Mouse (Mus musculus): ENCODE data around the gene Polr2a. TPM values are rescaled to one million over a fixed set of nuclear protein-coding genes. Genes with fewer than 3 reads are reported as not detected.
A peak's percentile ranks its signal among the peaks of the same experiment; 100 is the strongest.

Polr2a gene
- polyA plus RNA-seq, 1 experiment from 2014 or later = 16.6 TPM

- Histone ChIP-seq H3K4me2 (no peak overlapping the region), H3K4me3 (no peak overlapping the region), H3K27ac (replicated peaks) (no peak overlapping the region), H3K9ac (no peak overlapping the region), H3K27me3 (no peaks in the 10 kb centered on the region), H3K9me3 (no peaks in the 10 kb centered on the region), H3K36me3 (0 out of 2 replicates have a peak, but pooled peaks cover 3% of the 10 kb centered on the region), H3K4me1 (replicated peaks) (no peaks in the 10 kb centered on the region)
- no peak for ATAC-seq (ENCODE audit: low FRiP score, low read depth)
- 68% methylated on average over 23 of the region's 23 CpGs for WGBS
These were observed 20.0 kb upstream of the Polr2a start for GRCm38 (mm10) chr11:69778258-69778982.

DNA sequence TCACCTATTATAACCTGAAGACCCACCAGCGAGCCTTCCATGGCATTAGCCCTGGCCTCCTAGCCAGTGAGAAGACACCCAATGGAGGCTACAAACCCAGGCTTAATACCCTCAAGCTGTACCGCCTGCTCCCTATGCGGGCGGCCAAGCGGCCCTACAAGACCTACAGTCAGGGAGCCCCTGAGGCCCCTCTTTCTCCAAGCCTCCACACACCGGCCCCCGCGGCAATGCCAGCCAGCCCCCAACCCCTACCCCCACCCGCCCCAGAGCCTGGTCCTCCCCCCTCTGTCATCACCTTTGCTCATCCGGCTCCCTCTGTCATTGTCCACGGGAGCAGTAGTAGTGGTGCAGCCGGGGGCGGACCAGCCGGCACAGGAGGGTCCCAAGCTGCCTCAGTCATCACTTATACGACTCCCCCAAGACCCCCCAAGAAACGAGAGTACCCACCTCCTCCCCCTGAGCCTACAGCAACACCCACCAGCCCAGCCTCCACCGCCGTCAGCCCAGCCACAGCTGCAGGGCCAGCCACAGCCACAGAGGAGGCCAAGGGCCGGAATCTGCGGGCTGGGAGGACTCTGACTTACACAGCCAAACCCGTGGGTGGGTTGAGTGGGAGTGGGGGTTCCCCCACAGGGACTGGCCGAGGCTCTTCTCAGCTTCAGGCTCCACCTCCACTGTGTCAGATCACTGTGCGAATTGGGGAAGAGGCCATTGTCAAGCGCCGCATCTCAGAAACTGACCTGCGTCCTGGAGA, 19.2 kb upstream of the Polr2a start:
- no peak for ATAC-seq (ENCODE audit: low FRiP score, low read depth)
- Histone ChIP-seq H3K4me3 (no peak overlapping the region), H3K4me1 (replicated peaks) (no peaks in the 10 kb centered on the region), H3K9me3 (no peaks in the 10 kb centered on the region), H3K4me2 (no peak overlapping the region), H3K36me3 (0 out of 2 replicates have a peak, but pooled peaks cover 3% of the 10 kb centered on the region), H3K9ac (no peak overlapping the region), H3K27me3 (no peaks in the 10 kb centered on the region), H3K27ac (replicated peaks) (no peak overlapping the region)
- 58% methylated on average over 25 of the region's 26 CpGs for WGBS

DNA sequence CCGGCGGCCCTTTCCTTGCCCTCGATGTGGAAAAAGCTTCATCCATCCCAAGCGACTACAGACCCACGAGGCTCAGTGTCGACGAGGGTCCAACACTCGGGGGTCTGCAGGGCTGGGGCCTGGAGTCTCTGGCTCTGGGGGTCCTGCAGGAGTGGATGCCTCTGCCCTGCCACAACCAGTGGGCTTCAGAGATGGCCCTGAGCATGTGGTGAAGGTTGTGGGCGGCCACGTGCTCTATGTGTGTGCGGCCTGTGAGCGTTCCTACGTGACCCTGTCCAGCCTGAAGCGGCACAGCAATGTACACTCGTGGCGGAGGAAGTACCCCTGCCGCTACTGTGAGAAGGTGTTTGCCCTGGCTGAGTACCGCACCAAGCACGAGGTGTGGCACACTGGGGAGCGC, 18.1 kb upstream of the Polr2a start:
- H3K4me1 ChIP-seq (replicated peaks) = no peaks in the 10 kb centered on the region
- H3K9ac ChIP-seq = no peak overlapping the region
- H3K9me3 ChIP-seq = no peaks in the 10 kb centered on the region
- no peak overlapping the region for H3K4me2 ChIP-seq
- no peak for ATAC-seq (ENCODE audit: low FRiP score, low read depth)
- no peaks in the 10 kb centered on the region for H3K27me3 ChIP-seq
- 0 out of 2 replicates have a peak, but pooled peaks cover 6% of the 10 kb centered on the region for H3K36me3 ChIP-seq
- H3K27ac ChIP-seq (replicated peaks) = no peak overlapping the region
- no peak overlapping the region for H3K4me3 ChIP-seq
- WGBS = 80% methylated on average over 20 of the region's 20 CpGs

- H3K4me1 ChIP-seq (replicated peaks) = no peaks in the 10 kb centered on the region
- no peak overlapping the region for H3K4me3 ChIP-seq
- WGBS = 51% methylated on average over 10 of the region's 10 CpGs
- H3K9ac ChIP-seq = no peak overlapping the region
- 0 out of 2 replicates have a peak, but pooled peaks cover 6% of the 10 kb centered on the region for H3K36me3 ChIP-seq
- no peak for ATAC-seq (ENCODE audit: low FRiP score, low read depth)
- no peak overlapping the region for H3K4me2 ChIP-seq
- no peaks in the 10 kb centered on the region for H3K27me3 ChIP-seq
- no peaks in the 10 kb centered on the region for H3K9me3 ChIP-seq
- H3K27ac ChIP-seq (replicated peaks) = no peak overlapping the region
These were observed 17.3 kb upstream of the Polr2a start for GRCm38 (mm10) chr11:69775716-69776115.

- no peak for ATAC-seq (ENCODE audit: low FRiP score, low read depth)
- no peaks in the 10 kb centered on the region for H3K27me3 ChIP-seq
- H3K4me3 ChIP-seq = no peak overlapping the region
- 0 out of 2 replicates have a peak, but pooled peaks cover 6% of the 10 kb centered on the region for H3K36me3 ChIP-seq
- no peak overlapping the region for H3K9ac ChIP-seq
- no peaks in the 10 kb centered on the region for H3K4me1 ChIP-seq (replicated peaks)
- WGBS = 56% methylated on average over 5 of the region's 5 CpGs
- no peak overlapping the region for H3K27ac ChIP-seq (replicated peaks)
- no peaks in the 10 kb centered on the region for H3K9me3 ChIP-seq
- H3K4me2 ChIP-seq = no peak overlapping the region
These were observed 16.5 kb upstream of the Polr2a start for GRCm38 (mm10) chr11:69774961-69775360.

DNA sequence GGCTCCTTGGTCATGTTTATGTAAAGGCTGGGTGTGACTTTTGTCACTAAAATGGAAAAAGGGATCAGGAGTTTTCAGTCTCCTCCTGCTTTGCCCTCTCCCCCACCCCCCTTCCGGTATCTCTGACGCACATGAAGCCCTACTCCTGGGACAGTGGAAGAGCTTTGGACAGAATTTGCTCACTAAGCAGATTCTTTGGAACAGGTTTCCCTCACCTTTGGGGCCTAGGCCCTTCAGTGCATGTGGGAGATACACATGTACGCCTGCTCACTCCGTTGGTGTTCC, 9.1 kb upstream of the Polr2a start:
- Histone ChIP-seq H3K9ac (no peak overlapping the region), H3K4me2 (peak overlapping the region; percentile 86), H3K36me3 (0 out of 2 replicates have a peak, but pooled peaks cover 3% of the 10 kb centered on the region), H3K4me3 (peak overlapping the region; percentile 94; the same call in 1 of the 2 replicates), H3K4me1 (replicated peaks) (peaks cover 24% of the 10 kb centered on the region), H3K27ac (replicated peaks) (0 out of 2 replicates have a peak overlapping the region, but pooled peaks have one; percentile 93), H3K27me3 (no peaks in the 10 kb centered on the region), H3K9me3 (no peaks in the 10 kb centered on the region)
- no peak for ATAC-seq (ENCODE audit: low FRiP score, low read depth)
- WGBS = 66% methylated on average over 4 of the region's 4 CpGs

GRCm38 (mm10) chr11:69766872-69767624, 8.6 kb upstream of the Polr2a start:
- Histone ChIP-seq H3K36me3 (0 out of 2 replicates have a peak, but pooled peaks cover 2% of the 10 kb centered on the region), H3K4me3 (peak overlapping the region; percentile 94), H3K9me3 (no peaks in the 10 kb centered on the region), H3K4me1 (replicated peaks) (peaks cover 24% of the 10 kb centered on the region), H3K27ac (replicated peaks) (peak overlapping the region; percentile 93; the same call in 1 of the 2 replicates), H3K4me2 (peak overlapping the region; percentile 86), H3K27me3 (no peaks in the 10 kb centered on the region), H3K9ac (peak overlapping the region; percentile 97)
- 58% methylated on average over 13 of the region's 13 CpGs for WGBS
- ATAC-seq (ENCODE audit: low FRiP score, low read depth) = no peak

DNA sequence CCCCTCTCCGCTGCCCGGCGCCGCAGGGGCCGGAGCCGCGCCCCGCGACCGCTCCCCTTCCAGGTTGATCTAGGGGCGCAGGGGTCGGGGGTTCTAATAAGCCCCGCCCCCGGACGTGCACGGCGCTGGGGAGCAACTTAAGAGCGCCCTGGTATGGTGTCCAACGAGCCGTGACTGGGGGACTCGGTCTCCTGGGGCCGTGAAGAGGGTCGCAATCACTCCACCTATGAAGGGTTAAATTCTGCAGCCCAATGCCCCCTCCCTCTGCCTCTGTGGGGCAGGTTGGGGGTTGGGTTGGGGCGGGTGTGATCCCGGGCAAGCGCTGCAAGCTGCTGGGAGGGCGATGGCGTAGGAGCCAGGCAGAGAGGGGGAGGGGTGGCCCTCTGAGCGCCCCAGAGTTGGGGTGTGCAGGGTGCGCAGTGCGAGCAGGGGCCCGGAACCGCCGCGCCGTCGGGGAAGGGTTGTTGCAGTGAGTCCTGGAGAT, 7.7 kb upstream of the Polr2a start:
- H3K9me3 ChIP-seq = no peaks in the 10 kb centered on the region
- ATAC-seq (ENCODE audit: low FRiP score, low read depth) = peak; percentile 88
- H3K4me1 ChIP-seq (replicated peaks) = peaks cover 24% of the 10 kb centered on the region
- H3K27ac ChIP-seq (replicated peaks) = peak overlapping the region; percentile 93
- H3K4me3 ChIP-seq = peak overlapping the region; percentile 94
- H3K36me3 ChIP-seq = no peaks in the 10 kb centered on the region
- peak overlapping the region; percentile 97 for H3K9ac ChIP-seq
- peak overlapping the region; percentile 86 for H3K4me2 ChIP-seq
- under 1% methylated on average over 31 of the region's 37 CpGs for WGBS
- no peaks in the 10 kb centered on the region for H3K27me3 ChIP-seq

DNA sequence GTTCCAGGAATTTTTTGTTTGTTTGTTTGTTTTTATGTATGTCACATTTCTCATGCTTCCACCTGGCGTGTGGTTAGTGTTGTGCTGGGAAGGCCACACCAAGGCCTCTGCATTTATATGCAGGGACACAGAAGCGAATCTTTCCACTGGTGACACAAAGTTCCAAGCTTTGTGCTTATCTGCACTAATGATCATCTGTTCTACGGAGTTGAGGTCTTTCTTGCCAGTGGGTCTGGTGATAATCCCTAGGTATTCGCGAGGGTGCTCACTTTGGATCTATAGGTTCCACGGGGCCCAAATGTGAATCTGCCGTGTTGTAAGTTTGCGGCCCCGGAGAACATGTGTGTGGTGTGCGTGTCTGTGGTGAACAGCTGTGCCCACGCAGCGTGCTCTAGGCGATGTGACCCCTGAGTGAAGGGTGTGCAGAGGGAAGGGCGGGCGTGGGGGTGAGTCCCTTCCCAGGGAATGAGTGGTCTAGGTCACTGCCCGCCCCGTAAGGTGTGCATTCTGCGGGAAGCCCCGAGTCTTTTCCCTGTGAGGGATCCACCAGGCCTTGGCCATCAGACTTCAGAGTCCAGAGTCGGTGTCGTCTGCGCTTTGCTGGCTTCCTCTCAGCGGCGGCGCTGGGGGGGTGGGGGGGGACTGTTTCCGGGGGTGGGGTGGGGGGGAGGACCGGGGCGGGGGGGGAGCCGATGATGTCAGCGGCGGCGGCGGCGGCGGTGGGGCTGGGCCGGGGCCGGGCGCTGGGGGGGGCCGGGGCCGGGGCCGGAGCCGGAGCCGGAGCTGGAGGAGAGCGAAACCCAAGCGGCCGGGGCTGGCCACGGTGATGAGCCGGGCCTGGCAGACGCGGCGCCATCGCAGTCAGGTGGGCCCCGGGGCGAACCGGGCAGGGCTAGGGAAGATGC, 7.0 kb upstream of the Polr2a start, which contains the start of gene Zbtb4:
Gene Zbtb4 (plus strand): TSS at position 692 of the 905 bp plus-strand sequence.
- Histone ChIP-seq H3K4me2 (peak within 1 kb of the TSS; percentile 86), H3K4me1 (replicated peaks) (peaks cover 29% of the 10 kb centered on the region), H3K4me3 (peak within 1 kb of the TSS; percentile 94), H3K27ac (replicated peaks) (peak within 1 kb of the TSS; percentile 93), H3K27me3 (no peaks in the 10 kb centered on the region), H3K9me3 (no peaks in the 10 kb centered on the region), H3K36me3 (no peaks in the 10 kb centered on the region), H3K9ac (peak within 1 kb of the TSS; percentile 97)
- peak; percentile 65 for ATAC-seq (ENCODE audit: low FRiP score, low read depth)
- WGBS = 15% methylated on average over 46 of the region's 55 CpGs

- WGBS = 75% methylated on average over 7 of the region's 7 CpGs
- H3K27ac ChIP-seq (replicated peaks) = no peak overlapping the region
- H3K4me1 ChIP-seq (replicated peaks) = peaks cover 39% of the 10 kb centered on the region
These were observed 5.1 kb upstream of the Polr2a start for GRCm38 (mm10) chr11:69763551-69763950.

DNA sequence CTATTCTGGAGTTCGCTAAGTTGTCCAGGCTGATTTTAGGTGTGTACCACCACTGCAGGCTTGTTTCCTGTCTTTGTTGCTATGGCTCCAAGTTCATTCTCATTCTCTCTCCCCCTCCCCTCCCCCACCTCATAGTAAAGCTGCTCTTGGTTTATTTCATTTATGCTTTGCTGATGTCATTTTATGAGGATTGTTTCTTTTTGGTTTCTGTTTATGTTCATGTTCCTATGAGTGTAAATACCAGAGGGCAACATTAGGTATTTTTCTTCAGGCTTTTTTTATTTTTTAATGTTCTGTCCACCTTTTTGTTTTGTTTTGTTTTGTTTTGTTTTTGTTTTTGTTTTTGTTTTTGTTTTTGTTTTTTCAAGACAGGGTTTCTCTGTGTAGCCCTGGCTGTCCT, 3.4 kb upstream of the Polr2a start, which contains the start of gene Slc35g3:
Gene Slc35g3 (minus strand): TSS at position 101 of the 400 bp plus-strand sequence.
- Histone ChIP-seq H3K27ac (replicated peaks) (peak within 1 kb of the TSS; percentile 97), H3K36me3 (no peaks in the 10 kb centered on the region), H3K9me3 (no peaks in the 10 kb centered on the region), H3K4me3 (no peak within 1 kb of the TSS), H3K27me3 (no peaks in the 10 kb centered on the region), H3K4me1 (replicated peaks) (peaks cover 33% of the 10 kb centered on the region), H3K9ac (no peak within 1 kb of the TSS), H3K4me2 (no peak within 1 kb of the TSS)
- no peak for ATAC-seq (ENCODE audit: low FRiP score, low read depth)
- WGBS = 79% methylated on average over 1 of the region's 1 CpGs

More at GRCm38 (mm10) chr11:69763551-69763950, 5.1 kb upstream of the Polr2a start:
- no peaks in the 10 kb centered on the region for H3K27me3 ChIP-seq
- no peaks in the 10 kb centered on the region for H3K36me3 ChIP-seq
- H3K4me2 ChIP-seq = no peak overlapping the region
- ATAC-seq (ENCODE audit: low FRiP score, low read depth) = no peak
- H3K9me3 ChIP-seq = no peaks in the 10 kb centered on the region
- no peak overlapping the region for H3K4me3 ChIP-seq
- no peak overlapping the region for H3K9ac ChIP-seq
